Mouse (Mus musculus) cortical plate, adult 2 months (tissue): ENCODE results near the gene Gm49337.

ENCODE experiments used
- CTCF ChIP-seq: fragments of 200-500 bp; IDR thresholded peaks from 2 replicates; pipeline ENCODE4 v1.5.1; 2011; ENCODE audit warnings: mild to moderate bottlenecking, control low read depth, low read length; ENCODE audit not compliant: insufficient read depth; ENCODE audit errors: extremely low read depth
- POLR2A ChIP-seq: fragments of 200-500 bp; IDR thresholded peaks from 2 replicates; pipeline ENCODE4 v1.6.1; 2011; ENCODE audit warnings: mild to moderate bottlenecking, low read length, control low read depth; ENCODE audit not compliant: insufficient read depth; ENCODE audit errors: extremely low read depth

DNA sequence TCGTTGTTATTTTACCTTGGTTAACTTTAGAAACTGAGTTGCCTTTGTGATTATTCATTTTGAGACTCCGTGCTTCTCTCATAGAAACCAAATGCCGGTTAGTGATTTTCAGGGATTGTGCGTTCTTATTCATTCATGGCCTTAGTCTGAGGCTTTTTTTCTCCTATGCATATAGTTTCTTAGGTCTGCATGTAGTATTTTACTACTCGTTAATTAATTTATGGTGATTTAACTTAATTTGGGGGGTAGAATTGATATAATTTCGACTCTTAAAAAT is 49.6 kb downstream of the Gm49337 start:
- no peak for TF ChIP-seq CTCF
- no peak for TF ChIP-seq POLR2A
